Mouse (Mus musculus): ENCODE measurements at regions not wholly inside any gene's neighbourhood (a gene's known extent, or its start where the extent isn't known, plus 50 kb on each side); places are given as distances from the start of the nearest gene placed in this dataset.

DNA sequence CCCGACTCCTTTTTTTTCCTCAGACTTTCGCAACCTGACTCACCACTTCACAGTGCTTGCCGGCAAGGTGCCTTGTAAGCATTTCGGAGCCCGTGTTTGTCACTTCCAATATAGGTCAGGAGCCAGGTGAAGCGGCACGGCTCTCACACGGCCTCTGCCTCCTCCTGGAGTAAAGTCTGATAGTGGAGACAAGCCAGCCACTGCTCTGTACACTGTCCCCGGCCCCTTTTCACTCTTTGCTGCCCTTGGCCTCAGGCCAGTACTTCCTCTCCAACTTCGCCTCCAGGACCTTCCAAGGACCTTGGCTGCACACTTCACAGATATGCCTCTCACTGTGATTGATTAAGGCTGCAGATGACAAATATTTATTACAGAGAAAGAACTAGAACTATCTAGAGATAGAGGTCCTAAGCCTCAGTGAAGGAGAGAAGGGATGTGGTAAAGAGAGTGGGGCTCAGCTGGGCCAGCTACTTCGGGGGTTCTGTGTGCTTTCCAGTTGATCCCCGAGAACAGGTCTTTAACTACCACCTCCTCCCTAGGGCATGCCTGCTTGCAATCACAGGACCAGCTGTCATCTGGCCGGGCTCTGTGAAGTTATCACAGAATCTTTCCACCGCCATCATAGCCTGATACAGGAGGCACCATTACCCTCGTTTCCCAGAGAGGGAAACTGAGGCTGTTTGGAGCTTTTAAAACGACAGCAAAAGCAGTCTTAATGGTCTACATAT lies 204.2 kb downstream of the Trim29 start:
- H3K4me1 ChIP-seq (ENCODE audit: insufficient read depth) = no peaks in the 10 kb centered on the region
- TF ChIP-seq CTCF (IDR thresholded peaks at IDR 0.05; ENCODE audit: low read depth) = no peak
- H3K27me3 ChIP-seq (ENCODE audit: insufficient read depth, low read length) = no peaks in the 10 kb centered on the region
- WGBS = 64% methylated on average over 16 of the region's 16 CpGs
- no peaks in the 10 kb centered on the region for H3K9me3 ChIP-seq (ENCODE audit: low read depth, low read length)
- no peak overlapping the region for H3K27ac ChIP-seq (ENCODE audit: low read depth)
- H3K36me3 ChIP-seq (ENCODE audit: insufficient read depth) = no peaks in the 10 kb centered on the region
- no peak overlapping the region for H3K4me2 ChIP-seq
- ATAC-seq (ENCODE audit: insufficient read depth) (no peak), DNase-seq (no peak)
- no peak overlapping the region for H3K4me3 ChIP-seq (ENCODE audit: low read depth, low read length)
- no peak overlapping the region for H3K9ac ChIP-seq

DNA sequence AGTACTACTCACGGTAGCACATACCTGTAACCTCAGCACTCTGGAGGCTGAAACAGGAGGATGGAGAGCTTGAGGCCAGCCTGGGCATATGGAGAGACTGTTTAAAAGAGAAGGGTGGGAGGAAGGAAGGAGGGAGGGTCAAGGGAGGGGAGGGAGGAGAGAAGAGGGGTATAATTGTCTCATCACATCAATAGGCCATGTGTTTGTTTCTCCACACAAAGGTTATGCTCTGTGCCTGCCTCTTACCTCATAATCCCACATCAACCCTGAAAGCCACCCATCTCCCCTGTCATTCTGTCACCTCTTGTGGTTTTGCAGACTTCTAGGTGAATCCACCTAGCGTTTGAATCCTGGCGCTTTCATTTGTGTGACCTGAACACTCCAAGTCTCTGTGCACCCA lies 210.3 kb downstream of the Trim29 start:
- H3K4me2 ChIP-seq = no peak overlapping the region
- no peaks in the 10 kb centered on the region for H3K9me3 ChIP-seq (ENCODE audit: low read depth, low read length)
- no peaks in the 10 kb centered on the region for H3K27me3 ChIP-seq (ENCODE audit: insufficient read depth, low read length)
- DNase-seq (no peak), ATAC-seq (ENCODE audit: insufficient read depth) (no peak)
- no peak overlapping the region for H3K9ac ChIP-seq
- no peak overlapping the region for H3K27ac ChIP-seq (ENCODE audit: low read depth)
- no peak for TF ChIP-seq CTCF (IDR thresholded peaks at IDR 0.05; ENCODE audit: low read depth)
- H3K4me1 ChIP-seq (ENCODE audit: insufficient read depth) = no peaks in the 10 kb centered on the region
- H3K4me3 ChIP-seq (ENCODE audit: low read depth, low read length) = no peak overlapping the region
- 91% methylated on average over 3 of the region's 3 CpGs for WGBS
- no peaks in the 10 kb centered on the region for H3K36me3 ChIP-seq (ENCODE audit: insufficient read depth)

DNA sequence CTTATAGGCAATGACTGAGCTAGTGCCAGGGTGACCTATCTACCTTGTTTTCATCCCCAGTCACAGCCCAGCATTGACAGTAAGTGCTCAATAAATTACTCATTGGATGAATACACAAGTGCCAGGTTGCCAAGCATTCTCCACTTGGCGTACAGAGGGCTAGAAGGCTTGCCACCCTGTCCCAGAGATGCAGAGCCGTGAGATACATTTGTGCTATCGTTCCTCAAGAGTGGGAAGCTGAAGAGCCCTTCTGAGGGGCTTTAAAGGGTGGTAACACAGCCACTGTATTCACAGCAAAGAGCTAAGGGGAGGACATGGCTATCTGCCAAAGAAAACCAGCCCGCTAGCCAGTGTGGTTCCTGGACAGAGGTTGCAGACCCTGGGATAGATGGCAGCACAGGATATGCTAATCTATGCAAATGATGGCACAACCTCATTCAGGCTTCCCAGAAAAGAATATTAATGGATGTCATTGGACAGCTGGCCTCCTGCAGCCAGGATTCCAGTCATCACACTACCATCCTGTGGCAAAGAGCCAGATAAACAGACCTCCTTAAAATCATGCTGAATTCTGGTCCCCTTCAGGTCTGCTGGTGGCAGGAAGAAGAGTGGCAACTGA lies 214.4 kb downstream of the Trim29 start:
- ATAC-seq (ENCODE audit: insufficient read depth) = no peak
- H3K4me3 ChIP-seq (ENCODE audit: low read depth, low read length) = no peak overlapping the region
- no peak overlapping the region for H3K27ac ChIP-seq (ENCODE audit: low read depth)
- no peaks in the 10 kb centered on the region for H3K27me3 ChIP-seq (ENCODE audit: insufficient read depth, low read length)
- no peaks in the 10 kb centered on the region for H3K4me1 ChIP-seq (ENCODE audit: insufficient read depth)
- TF ChIP-seq CTCF (IDR thresholded peaks at IDR 0.05; ENCODE audit: low read depth) = no peak
- DNase-seq = peak; percentile 56
- H3K36me3 ChIP-seq (ENCODE audit: insufficient read depth) = no peaks in the 10 kb centered on the region
- H3K4me2 ChIP-seq = no peak overlapping the region
- H3K9me3 ChIP-seq (ENCODE audit: low read depth, low read length) = no peaks in the 10 kb centered on the region
- H3K9ac ChIP-seq = no peak overlapping the region
- 48% methylated on average over 4 of the region's 4 CpGs for WGBS

DNA sequence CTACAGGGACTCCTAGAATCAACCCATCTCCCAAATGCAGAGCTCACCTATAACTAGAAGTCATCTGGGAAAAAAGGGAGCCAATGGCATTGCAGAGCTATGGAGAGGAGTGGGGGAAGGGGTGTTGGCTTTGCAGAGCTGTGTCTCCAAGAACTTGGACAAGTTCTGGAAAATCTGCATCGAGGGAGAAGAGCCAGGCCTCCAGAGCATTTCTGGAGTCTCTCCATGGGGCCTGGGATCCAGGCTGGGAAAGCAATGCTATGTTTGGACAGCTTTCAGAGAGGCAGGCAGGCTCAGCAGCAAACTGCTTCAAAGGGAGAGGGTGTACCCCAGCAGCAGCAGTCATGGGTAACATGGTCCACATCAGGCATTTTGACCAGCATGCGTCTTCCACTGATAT lies 211.6 kb upstream of the Nectin1 start:
- TF ChIP-seq CTCF (IDR thresholded peaks at IDR 0.05; ENCODE audit: low read depth) = no peak
- no peak for ATAC-seq (ENCODE audit: insufficient read depth)
- H3K9me3 ChIP-seq (ENCODE audit: low read depth, low read length) = no peaks in the 10 kb centered on the region
- H3K27me3 ChIP-seq (ENCODE audit: insufficient read depth, low read length) = no peaks in the 10 kb centered on the region
- H3K4me1 ChIP-seq (ENCODE audit: insufficient read depth) = no peaks in the 10 kb centered on the region
- no peak overlapping the region for H3K4me3 ChIP-seq (ENCODE audit: low read depth, low read length)
- H3K36me3 ChIP-seq (ENCODE audit: insufficient read depth) = no peaks in the 10 kb centered on the region
- 65% methylated on average over 2 of the region's 2 CpGs for WGBS
- H3K9ac ChIP-seq = no peak overlapping the region
- DNase-seq = no peak
- no peak overlapping the region for H3K27ac ChIP-seq (ENCODE audit: low read depth)
- no peak overlapping the region for H3K4me2 ChIP-seq

DNA sequence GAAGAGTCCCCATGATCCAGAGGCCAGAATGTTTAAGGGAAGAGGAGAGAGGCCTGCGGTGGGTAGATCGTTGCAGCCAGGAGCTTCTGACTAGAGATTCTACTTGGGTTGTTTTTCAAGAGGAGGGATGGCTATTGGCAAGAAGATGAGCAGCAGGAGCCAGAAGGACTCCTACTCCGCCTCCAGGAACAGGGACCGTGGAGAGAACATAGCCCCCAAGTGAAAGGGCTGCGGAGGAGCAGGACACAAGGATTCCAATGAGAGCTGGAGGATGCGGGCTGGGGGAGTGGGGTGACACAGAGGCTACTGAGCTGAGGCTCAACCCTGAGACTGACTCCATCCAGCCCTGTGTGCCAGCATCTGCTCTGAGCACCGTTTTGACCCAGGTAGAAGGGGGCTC lies 207.8 kb upstream of the Nectin1 start:
- no peak overlapping the region for H3K4me2 ChIP-seq
- H3K9me3 ChIP-seq (ENCODE audit: low read depth, low read length) = no peaks in the 10 kb centered on the region
- H3K27me3 ChIP-seq (ENCODE audit: insufficient read depth, low read length) = no peaks in the 10 kb centered on the region
- no peak for TF ChIP-seq CTCF (IDR thresholded peaks at IDR 0.05; ENCODE audit: low read depth)
- ATAC-seq (ENCODE audit: insufficient read depth) (no peak), DNase-seq (no peak)
- no peaks in the 10 kb centered on the region for H3K36me3 ChIP-seq (ENCODE audit: insufficient read depth)
- H3K27ac ChIP-seq (ENCODE audit: low read depth) = no peak overlapping the region
- no peak overlapping the region for H3K9ac ChIP-seq
- H3K4me3 ChIP-seq (ENCODE audit: low read depth, low read length) = no peak overlapping the region
- WGBS = 86% methylated on average over 7 of the region's 7 CpGs
- no peaks in the 10 kb centered on the region for H3K4me1 ChIP-seq (ENCODE audit: insufficient read depth)

DNA sequence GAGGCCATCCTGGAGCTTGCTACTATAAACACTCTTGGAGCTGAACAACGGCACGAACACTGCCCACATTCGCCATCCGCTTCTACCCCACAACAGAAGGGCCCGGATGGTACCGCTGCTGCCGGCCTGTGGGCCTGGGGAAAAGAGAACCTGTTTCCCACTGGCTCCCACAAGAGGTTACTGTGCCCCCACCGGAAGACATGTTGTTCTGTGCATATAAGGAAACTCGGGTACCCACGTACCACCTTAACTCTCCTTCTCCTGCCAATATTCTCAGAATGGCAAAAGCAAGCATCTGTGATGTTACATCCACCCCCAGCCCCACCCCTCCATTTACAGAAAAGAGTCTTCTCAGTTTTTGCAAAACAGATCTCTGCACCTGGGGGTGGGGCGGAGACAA lies 206.7 kb upstream of the Nectin1 start:
- WGBS = 87% methylated on average over 11 of the region's 11 CpGs
- H3K27me3 ChIP-seq (ENCODE audit: insufficient read depth, low read length) = no peaks in the 10 kb centered on the region
- no peak overlapping the region for H3K27ac ChIP-seq (ENCODE audit: low read depth)
- ATAC-seq (ENCODE audit: insufficient read depth) (no peak), DNase-seq (no peak)
- no peak overlapping the region for H3K9ac ChIP-seq
- no peak overlapping the region for H3K4me3 ChIP-seq (ENCODE audit: low read depth, low read length)
- no peak overlapping the region for H3K4me2 ChIP-seq
- no peaks in the 10 kb centered on the region for H3K36me3 ChIP-seq (ENCODE audit: insufficient read depth)
- H3K9me3 ChIP-seq (ENCODE audit: low read depth, low read length) = no peaks in the 10 kb centered on the region
- no peak for TF ChIP-seq CTCF (IDR thresholded peaks at IDR 0.05; ENCODE audit: low read depth)
- no peaks in the 10 kb centered on the region for H3K4me1 ChIP-seq (ENCODE audit: insufficient read depth)

DNA sequence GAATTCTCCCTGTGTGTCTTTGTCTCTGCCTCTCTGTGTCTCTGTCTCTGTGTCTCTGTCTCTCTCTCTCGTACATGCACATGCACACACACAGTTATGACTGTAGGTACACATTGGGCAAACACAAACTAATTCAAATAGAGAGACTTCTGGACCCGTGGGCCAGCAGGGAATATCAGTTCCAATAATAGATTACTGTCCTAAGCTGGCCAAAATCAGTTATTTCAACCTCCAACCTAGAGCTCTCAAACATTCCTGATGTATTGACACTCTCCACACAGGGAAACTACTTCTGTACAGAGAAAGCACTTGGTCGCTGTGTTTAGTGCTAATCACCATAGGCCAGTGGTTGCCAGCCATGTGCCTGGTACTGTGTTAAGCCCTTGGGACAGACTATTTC lies 203.7 kb upstream of the Nectin1 start:
- no peak for TF ChIP-seq CTCF (IDR thresholded peaks at IDR 0.05; ENCODE audit: low read depth)
- no peak overlapping the region for H3K4me3 ChIP-seq (ENCODE audit: low read depth, low read length)
- 65% methylated on average over 3 of the region's 3 CpGs for WGBS
- H3K9me3 ChIP-seq (ENCODE audit: low read depth, low read length) = no peaks in the 10 kb centered on the region
- ATAC-seq (ENCODE audit: insufficient read depth) = no peak
- DNase-seq = no peak
- H3K4me2 ChIP-seq = no peak overlapping the region
- no peak overlapping the region for H3K27ac ChIP-seq (ENCODE audit: low read depth)
- no peak overlapping the region for H3K9ac ChIP-seq
- H3K4me1 ChIP-seq (ENCODE audit: insufficient read depth) = no peaks in the 10 kb centered on the region
- H3K27me3 ChIP-seq (ENCODE audit: insufficient read depth, low read length) = no peaks in the 10 kb centered on the region
- no peaks in the 10 kb centered on the region for H3K36me3 ChIP-seq (ENCODE audit: insufficient read depth)

Measured in lung, embryonic 14.5 days (tissue).